29 mouse cellular contexts compared by ENCODE assay signal in genomic region chr16:10937497-10937896, GRCm38 (mm10).
A peak's percentile ranks its signal among the peaks of the same experiment; 100 is the strongest.
DNase-seq lines count a peak whose midpoint lies in the region; ATAC-seq lines count a peak whose summit lies in the region.
"Had no signal": no experiment of that assay in that cellular context is flagged by ENCODE, and none has a peak within 500 bp of the region (broad histone marks: within the 10 kb centered on the region; RNA-seq: fewer than 3 reads in every experiment).

No protein-coding gene starts in this region.

- no peak overlapping the region for H3K9ac ChIP-seq in hindbrain, embryonic 12.5 days
- H3K9ac ChIP-seq in heart, embryonic 12.5 days = no peak overlapping the region
- H3K9ac ChIP-seq: embryonic facial prominence, embryonic 12.5 days; embryonic facial prominence, embryonic 15.5 days; forebrain, postnatal 0 days; heart, embryonic 15.5 days; hindbrain, embryonic 13.5 days; intestine, embryonic 15.5 days had no signal

- no peak overlapping the region for H3K4me3 ChIP-seq in hindbrain, embryonic 10.5 days
- H3K4me3 ChIP-seq in hindbrain, embryonic 12.5 days = no peak overlapping the region
- no peak overlapping the region for H3K4me3 ChIP-seq in heart, embryonic 10.5 days
- no peak overlapping the region for H3K4me3 ChIP-seq in heart, embryonic 12.5 days
- H3K4me3 ChIP-seq: embryonic facial prominence, embryonic 12.5 days; embryonic facial prominence, embryonic 15.5 days; heart, adult 2 months; heart, embryonic 15.5 days; hindbrain, embryonic 13.5 days; intestine, embryonic 15.5 days had no signal

- no peak for DNase-seq in hindbrain, embryonic 10.5 days (ENCODE audit: low spot score)
- peak; percentile 51 for DNase-seq in 416B (ENCODE audit: low read depth)
- DNase-seq in heart, embryonic 10.5 days (ENCODE audit: low spot score) = no peak
- DNase-seq: adrenal gland, postnatal 10 days; adrenal gland, postnatal 36 days; B cell, adult 2 months; cerebellum, adult 11 months; cerebellum, adult 2 months; cerebellum, adult 9-11 months; cerebellum, postnatal 25 days; forebrain, postnatal 0 days; gastrocnemius, postnatal 25 days; heart, adult 2 months; heart, postnatal 10 days; heart, postnatal 4 days had no signal

- no peak overlapping the region for H3K4me2 ChIP-seq in hindbrain, embryonic 12.5 days (replicated peaks)
- no peak overlapping the region for H3K4me2 ChIP-seq in heart, embryonic 12.5 days
- H3K4me2 ChIP-seq: embryonic facial prominence, embryonic 12.5 days; embryonic facial prominence, embryonic 15.5 days; heart, embryonic 11.5 days; heart, embryonic 15.5 days; hindbrain, embryonic 13.5 days; intestine, embryonic 15.5 days had no signal

- H3K27ac ChIP-seq in hindbrain, embryonic 10.5 days = peak overlapping the region; percentile 92
- no peak overlapping the region for H3K27ac ChIP-seq in hindbrain, embryonic 12.5 days
- H3K27ac ChIP-seq in heart, embryonic 10.5 days = no peak overlapping the region
- H3K27ac ChIP-seq in heart, embryonic 12.5 days (ENCODE audit: poor library complexity, severe bottlenecking) = no peak overlapping the region
- H3K27ac ChIP-seq: embryonic facial prominence, embryonic 12.5 days; embryonic facial prominence, embryonic 15.5 days; heart, adult 2 months; heart, embryonic 15.5 days; hindbrain, embryonic 13.5 days; intestine, embryonic 15.5 days had no signal

- no peaks in the 10 kb centered on the region for H3K36me3 ChIP-seq in hindbrain, embryonic 10.5 days
- no peaks in the 10 kb centered on the region for H3K36me3 ChIP-seq in hindbrain, embryonic 12.5 days
- H3K36me3 ChIP-seq in heart, embryonic 10.5 days = no peaks in the 10 kb centered on the region
- H3K36me3 ChIP-seq in heart, embryonic 12.5 days = no peaks in the 10 kb centered on the region
- H3K36me3 ChIP-seq: embryonic facial prominence, embryonic 12.5 days; embryonic facial prominence, embryonic 15.5 days; G1E; heart, embryonic 15.5 days; hindbrain, embryonic 13.5 days; intestine, embryonic 15.5 days had no signal

- peaks cover 48% of the 10 kb centered on the region for H3K4me1 ChIP-seq in hindbrain, embryonic 10.5 days (replicated peaks)
- peaks cover 8% of the 10 kb centered on the region; the same call in 1 of the 2 replicates for H3K4me1 ChIP-seq in hindbrain, embryonic 12.5 days
- H3K4me1 ChIP-seq in heart, embryonic 10.5 days = 0 out of 2 replicates have a peak, but pooled peaks cover 3% of the 10 kb centered on the region
- 0 out of 2 replicates have a peak, but pooled peaks cover 5% of the 10 kb centered on the region for H3K4me1 ChIP-seq in heart, embryonic 12.5 days (replicated peaks)
- H3K4me1 ChIP-seq: embryonic facial prominence, embryonic 15.5 days; heart, embryonic 15.5 days; hindbrain, embryonic 13.5 days; intestine, embryonic 15.5 days had no signal

- no peaks in the 10 kb centered on the region for H3K9me3 ChIP-seq in hindbrain, embryonic 10.5 days
- H3K9me3 ChIP-seq in hindbrain, embryonic 12.5 days (replicated peaks) = no peaks in the 10 kb centered on the region
- no peaks in the 10 kb centered on the region for H3K9me3 ChIP-seq in heart, embryonic 10.5 days
- H3K9me3 ChIP-seq in heart, embryonic 12.5 days (replicated peaks) = no peaks in the 10 kb centered on the region
- H3K9me3 ChIP-seq: embryonic facial prominence, embryonic 12.5 days; embryonic facial prominence, embryonic 15.5 days; G1E; heart, embryonic 15.5 days; hindbrain, embryonic 13.5 days; intestine, embryonic 15.5 days had no signal

- WGBS in hindbrain, embryonic 10.5 days = 86% methylated on average over 11 of the region's 11 CpGs
- 81% methylated on average over 11 of the region's 11 CpGs for WGBS in hindbrain, embryonic 12.5 days
- 60% methylated on average over 11 of the region's 11 CpGs for WGBS in heart, embryonic 10.5 days
- WGBS in heart, embryonic 12.5 days = 51% methylated on average over 11 of the region's 11 CpGs

- ATAC-seq in hindbrain, embryonic 12.5 days (ENCODE audit: low FRiP score) = no peak
- peak; percentile 85 for ATAC-seq in megakaryocyte, adult 5-6 weeks (ENCODE audit: poor library complexity, severe bottlenecking)
- no peak for ATAC-seq in heart, embryonic 12.5 days (ENCODE audit: insufficient number of reproducible peaks, low FRiP score)
- ATAC-seq: forebrain, embryonic 14.5 days; forebrain, postnatal 0 days; hindbrain, embryonic 16.5 days; intestine, embryonic 15.5 days; Patski had no signal

- no peaks in the 10 kb centered on the region for H3K27me3 ChIP-seq in hindbrain, embryonic 10.5 days (ENCODE audit: insufficient read depth, poor library complexity, severe bottlenecking)
- H3K27me3 ChIP-seq in hindbrain, embryonic 12.5 days = no peaks in the 10 kb centered on the region
- peaks cover 3% of the 10 kb centered on the region; the same call in 1 of the 2 replicates for H3K27me3 ChIP-seq in heart, embryonic 10.5 days (ENCODE audit: insufficient read depth, poor library complexity, severe bottlenecking)
- H3K27me3 ChIP-seq in heart, embryonic 12.5 days (replicated peaks) = no peaks in the 10 kb centered on the region; the same call in 1 of the 2 replicates
- H3K27me3 ChIP-seq: CH12.LX; embryonic facial prominence, embryonic 12.5 days; embryonic facial prominence, embryonic 15.5 days; heart, embryonic 15.5 days; hindbrain, embryonic 13.5 days; intestine, embryonic 15.5 days; Patski had no signal
